Mouse (Mus musculus) neural tube, embryonic 15.5 days (tissue): Measurements from ENCODE around the gene Mthfd2. TPM values are rescaled to one million over a fixed set of nuclear protein-coding genes. Genes with fewer than 3 reads are reported as not detected.
"Not testable (repeated sequence)": the region's sequence is repeated elsewhere in the genome, so short reads cannot be mapped to it uniquely, and the experiment has no call there.

ENCODE experiments used
- ATAC-seq: fragments of 200-750 bp; cut with Nextera tagmentation; 2 replicates; pipeline ENCODE4 v1.8.0; 2017; ENCODE audit warnings: mild to moderate bottlenecking, moderate TSS enrichment, moderate library complexity; ENCODE audit not compliant: low FRiP score
- H3K27ac ChIP-seq: fragments of 300-500 bp; sonication (generic); replicated peaks from 2 replicates; pipeline ENCODE4 v1.5.1; 2015; ENCODE audit warnings: mild to moderate bottlenecking, inconsistent platforms
- H3K27me3 ChIP-seq: fragments of 300-500 bp; sonication (generic); replicated peaks from 2 replicates; pipeline ENCODE4 v1.6.1; 2015; ENCODE audit warnings: inconsistent platforms
- H3K36me3 ChIP-seq: fragments of 300-500 bp; sonication (generic); 2 replicates; pipeline ENCODE4 v1.6.1; 2015; ENCODE audit warnings: inconsistent platforms
- H3K4me1 ChIP-seq: fragments of 300-500 bp; sonication (generic); 2 replicates; pipeline ENCODE4 v1.6.1; 2015; ENCODE audit warnings: inconsistent platforms
- H3K4me2 ChIP-seq: fragments of 300-500 bp; sonication (generic); 2 replicates; pipeline ENCODE4 v1.6.1; 2015; ENCODE audit warnings: inconsistent platforms, mild to moderate bottlenecking, moderate library complexity
- H3K4me3 ChIP-seq: fragments of 300-500 bp; sonication (generic); replicated peaks from 2 replicates; pipeline ENCODE4 v1.5.1; 2015; ENCODE audit warnings: mild to moderate bottlenecking, inconsistent platforms
- H3K9ac ChIP-seq: fragments of 300-500 bp; sonication (generic); replicated peaks from 2 replicates; pipeline ENCODE4 v1.6.1; 2015; ENCODE audit warnings: mild to moderate bottlenecking, inconsistent platforms
- H3K9me3 ChIP-seq: fragments of 300-500 bp; sonication (generic); replicated peaks from 2 replicates; pipeline ENCODE4 v1.6.1; 2016; ENCODE audit warnings: inconsistent platforms
- WGBS: fragments of 180-500 bp; shearing (Covaris S2); methylation state at CpG from one replicate; pipeline ENCODE4 v1.1.7; 2015; ENCODE audit warnings: mixed read lengths; 5-methylcytosine and 5-hydroxymethylcytosine counted together
- polyA plus RNA-seq: library from polyadenylated mRNA; unstranded; fragments of >200 nt; fragmentation: Nextera tagmentation; extraction: Ambion mirVana; gene quantifications from 2 replicates; pipeline ENCODE4 v1.2.1, GENCODE M21; 2015

Gene Mthfd2
- polyA plus RNA-seq, 1 experiment from 2014 or later = 30.9 TPM

DNA sequence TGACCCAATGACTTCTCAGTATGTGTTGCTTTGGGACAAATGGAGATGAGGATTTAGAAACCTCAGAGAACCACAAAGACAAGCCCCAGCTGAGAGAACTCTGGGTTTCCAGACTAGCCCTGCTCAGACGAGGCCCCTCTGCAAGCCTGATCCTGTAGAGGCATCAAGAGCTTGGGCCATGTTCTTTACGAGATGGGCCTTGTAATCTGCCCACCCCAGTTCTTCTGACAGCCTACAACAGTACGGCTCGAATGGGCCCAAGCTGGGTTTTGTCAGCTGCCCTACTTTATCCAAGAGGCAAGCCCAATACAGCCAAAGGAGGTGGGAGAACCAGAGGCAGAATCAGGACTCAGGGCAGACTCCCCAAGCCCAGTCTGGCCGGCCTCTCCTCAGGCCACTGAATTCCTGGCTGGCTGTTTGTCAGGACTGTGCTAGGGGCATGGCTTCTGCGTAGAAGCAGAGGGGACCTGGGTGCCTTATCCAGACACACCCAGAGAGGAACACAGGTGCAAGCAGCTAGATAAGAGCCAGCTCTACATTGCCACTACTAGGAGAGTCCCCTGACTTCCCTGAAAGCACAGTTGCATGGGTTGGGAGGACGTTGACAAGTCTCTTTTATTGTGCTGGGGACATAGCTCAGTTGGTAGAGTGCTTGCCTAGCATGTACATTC, 25.9 kb upstream of the Mthfd2 start:
- no peak overlapping the region for H3K4me3 ChIP-seq
- WGBS = 83% methylated on average over 7 of the region's 7 CpGs
- no peaks in the 10 kb centered on the region for H3K27me3 ChIP-seq
- no peaks in the 10 kb centered on the region for H3K9me3 ChIP-seq
- no peak overlapping the region for H3K27ac ChIP-seq
- H3K4me2 ChIP-seq = no peak overlapping the region
- H3K9ac ChIP-seq = no peak overlapping the region
- ATAC-seq = no peak
- peaks cover 32% of the 10 kb centered on the region for H3K36me3 ChIP-seq
- peaks cover 28% of the 10 kb centered on the region for H3K4me1 ChIP-seq

DNA sequence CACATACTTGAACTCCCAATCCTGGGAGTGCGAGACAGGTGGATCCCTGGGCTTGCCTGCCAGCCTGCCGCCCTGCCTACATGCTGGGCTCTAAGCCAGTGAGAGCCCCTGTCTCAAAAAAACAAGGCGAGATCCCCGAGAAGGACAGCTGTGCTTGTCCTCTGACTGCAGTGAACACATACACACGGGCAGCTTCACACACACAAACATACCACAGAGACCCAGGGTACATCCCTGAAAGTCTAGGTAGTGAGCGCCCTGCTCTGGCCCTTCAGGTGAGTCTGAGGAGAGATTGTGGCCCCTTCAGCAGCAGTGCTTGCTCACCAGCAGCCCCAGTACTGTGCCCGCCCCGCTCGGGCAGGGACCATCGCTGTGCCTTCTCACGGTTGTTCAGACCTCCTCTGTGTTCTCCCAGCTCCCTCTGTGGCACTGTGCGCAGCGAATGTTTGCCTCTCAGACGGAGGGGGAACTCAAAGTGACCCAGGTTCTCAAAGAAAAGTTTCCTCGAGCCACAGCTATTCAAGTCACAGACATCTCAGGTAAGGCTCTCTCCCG, 25.2 kb upstream of the Mthfd2 start:
- ATAC-seq = no peak
- Histone ChIP-seq H3K4me2 (no peak overlapping the region), H3K4me3 (no peak overlapping the region), H3K4me1 (peaks cover 28% of the 10 kb centered on the region), H3K27me3 (no peaks in the 10 kb centered on the region), H3K27ac (no peak overlapping the region), H3K9ac (no peak overlapping the region), H3K36me3 (peaks cover 31% of the 10 kb centered on the region), H3K9me3 (no peaks in the 10 kb centered on the region)
- 92% methylated on average over 16 of the region's 16 CpGs for WGBS

DNA sequence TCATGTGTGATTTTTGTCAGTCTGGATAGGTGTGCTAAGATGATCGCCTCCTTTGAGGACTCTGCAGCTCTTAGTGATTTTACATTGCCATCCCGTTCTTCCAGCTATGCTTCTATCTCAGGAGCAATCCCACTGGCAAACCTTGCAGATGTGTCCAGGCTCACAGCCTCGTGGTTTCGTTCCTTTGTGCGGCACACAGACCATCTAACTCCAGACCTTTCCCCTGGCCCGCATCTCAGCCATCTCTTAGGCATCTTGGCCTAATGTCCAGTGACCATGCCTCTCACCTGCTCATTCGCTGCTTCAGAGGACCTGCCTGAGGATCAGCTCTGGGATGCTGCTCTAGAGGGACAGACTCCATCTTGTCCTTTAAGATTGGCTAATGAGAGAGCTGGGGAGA, 24.5 kb upstream of the Mthfd2 start:
- Histone ChIP-seq H3K4me3 (peak overlapping the region; percentile 92), H3K9me3 (no peaks in the 10 kb centered on the region), H3K4me1 (peaks cover 28% of the 10 kb centered on the region), H3K36me3 (peaks cover 24% of the 10 kb centered on the region), H3K27me3 (no peaks in the 10 kb centered on the region), H3K27ac (no peak overlapping the region), H3K4me2 (peak overlapping the region; percentile 78), H3K9ac (peak overlapping the region; percentile 97)
- no peak for ATAC-seq
- 83% methylated on average over 7 of the region's 7 CpGs for WGBS

DNA sequence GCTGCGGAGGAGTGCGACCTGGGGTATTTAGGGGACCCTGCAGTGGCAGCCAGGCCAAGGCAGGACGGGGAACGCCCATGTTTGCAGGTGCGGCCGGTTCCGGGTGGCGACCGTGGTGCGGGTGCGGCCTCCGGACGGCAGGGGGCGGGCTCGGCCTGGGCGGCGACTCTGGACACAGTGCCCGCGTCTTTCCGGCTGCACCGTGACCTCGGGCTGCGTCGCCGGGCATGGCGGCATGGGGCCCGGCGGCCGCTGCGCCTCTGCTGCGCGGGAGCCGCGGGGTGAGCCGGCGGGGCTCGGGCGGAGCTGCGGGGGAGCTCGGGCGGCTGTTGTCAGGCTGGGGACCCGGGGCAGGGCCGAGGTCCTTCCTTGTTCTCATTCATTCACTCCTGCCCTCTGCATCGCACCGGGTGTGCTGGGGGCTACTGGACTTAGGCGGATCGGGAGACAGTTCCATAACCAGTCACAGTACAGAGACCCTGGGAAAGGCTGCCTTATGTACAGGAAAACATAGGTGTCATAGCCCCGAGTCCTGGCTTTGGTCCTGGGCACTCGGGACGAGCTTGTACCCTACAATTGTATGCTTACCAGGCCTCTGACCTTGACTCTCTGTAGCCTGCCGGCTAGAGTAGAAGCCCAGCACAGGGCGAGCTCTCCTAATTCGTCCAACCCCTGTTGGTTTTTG, 23.7 kb upstream of the Mthfd2 start:
- Histone ChIP-seq H3K4me3 (peak overlapping the region; percentile 92), H3K9ac (peak overlapping the region; percentile 97), H3K9me3 (no peaks in the 10 kb centered on the region), H3K36me3 (peaks cover 17% of the 10 kb centered on the region), H3K27me3 (no peaks in the 10 kb centered on the region), H3K4me1 (peaks cover 28% of the 10 kb centered on the region), H3K4me2 (peak overlapping the region; percentile 78), H3K27ac (peak overlapping the region; percentile 70)
- WGBS = under 1% methylated on average over 53 of the region's 53 CpGs
- peak; percentile 97 for ATAC-seq

- 30% methylated on average over 6 of the region's 6 CpGs for WGBS
- Histone ChIP-seq H3K4me2 (peak within 1 kb of the TSS; percentile 78), H3K36me3 (peaks cover 11% of the 10 kb centered on the region), H3K27me3 (no peaks in the 10 kb centered on the region), H3K9ac (peak within 1 kb of the TSS; percentile 97), H3K9me3 (no peaks in the 10 kb centered on the region), H3K27ac (peak within 1 kb of the TSS; percentile 70), H3K4me1 (peaks cover 28% of the 10 kb centered on the region), H3K4me3 (peak within 1 kb of the TSS; percentile 92)
- no peak; the same call in 1 of the 2 replicates for ATAC-seq
These were observed 23.2 kb upstream of the Mthfd2 start, which contains the start of gene Bola3 for GRCm38 (mm10) chr6:83348873-83349272. Gene Bola3 (plus strand): TSS chr6:83349147.

DNA sequence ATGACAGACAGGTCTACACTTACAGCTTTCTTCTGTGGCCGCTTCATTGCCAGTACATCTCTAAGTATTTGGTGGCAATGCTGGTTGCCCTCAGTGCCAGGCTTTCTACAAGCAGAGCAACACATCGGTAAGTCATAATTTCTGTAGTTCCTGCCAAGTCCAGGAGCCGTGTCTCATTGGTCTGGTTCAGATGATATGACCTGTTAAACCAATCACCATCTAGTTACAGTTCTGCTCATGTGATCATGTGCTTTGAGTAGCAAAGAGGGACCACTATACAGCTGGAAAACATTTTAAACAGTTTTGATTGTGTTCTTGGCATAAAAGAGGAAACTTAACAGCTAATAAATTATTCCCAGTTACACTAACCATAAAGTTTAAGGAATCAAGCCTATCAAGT, 22.2 kb upstream of the Mthfd2 start:
- H3K9ac ChIP-seq = no peak overlapping the region
- peaks cover 5% of the 10 kb centered on the region for H3K36me3 ChIP-seq
- H3K4me2 ChIP-seq = no peak overlapping the region
- 80% methylated on average over 3 of the region's 3 CpGs for WGBS
- H3K27ac ChIP-seq = no peak overlapping the region
- H3K4me3 ChIP-seq = no peak overlapping the region
- H3K27me3 ChIP-seq = no peaks in the 10 kb centered on the region
- no peak for ATAC-seq
- no peaks in the 10 kb centered on the region for H3K9me3 ChIP-seq
- peaks cover 28% of the 10 kb centered on the region for H3K4me1 ChIP-seq

DNA sequence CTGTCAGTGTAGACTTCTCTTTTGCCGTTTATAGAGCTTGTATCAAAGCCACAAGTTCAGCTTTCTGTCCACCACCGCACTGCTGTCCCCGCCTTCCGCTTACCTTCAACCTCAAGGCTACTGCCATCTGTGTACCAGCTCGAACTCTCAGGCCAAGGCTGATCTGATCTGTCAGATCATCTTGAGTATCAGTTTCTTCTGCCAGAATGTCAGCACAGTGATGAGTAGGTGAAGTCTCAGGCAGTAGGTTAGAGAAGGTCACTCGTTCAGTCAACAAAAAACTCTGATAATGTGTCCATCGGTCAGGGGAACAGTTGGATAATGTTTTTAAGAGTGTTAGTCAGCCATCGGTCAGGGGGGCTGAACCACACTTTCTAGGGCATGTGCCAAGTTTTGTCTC, 19.6 kb upstream of the Mthfd2 start:
- WGBS = 92% methylated on average over 8 of the region's 8 CpGs
- Histone ChIP-seq H3K36me3 (peaks cover 28% of the 10 kb centered on the region), H3K4me1 (peaks cover 11% of the 10 kb centered on the region)
- ATAC-seq, H3K27ac ChIP-seq, H3K27me3 ChIP-seq, H3K4me3 ChIP-seq, H3K9ac ChIP-seq, H3K4me2 ChIP-seq, H3K9me3 ChIP-seq: not testable (repeated sequence)

DNA sequence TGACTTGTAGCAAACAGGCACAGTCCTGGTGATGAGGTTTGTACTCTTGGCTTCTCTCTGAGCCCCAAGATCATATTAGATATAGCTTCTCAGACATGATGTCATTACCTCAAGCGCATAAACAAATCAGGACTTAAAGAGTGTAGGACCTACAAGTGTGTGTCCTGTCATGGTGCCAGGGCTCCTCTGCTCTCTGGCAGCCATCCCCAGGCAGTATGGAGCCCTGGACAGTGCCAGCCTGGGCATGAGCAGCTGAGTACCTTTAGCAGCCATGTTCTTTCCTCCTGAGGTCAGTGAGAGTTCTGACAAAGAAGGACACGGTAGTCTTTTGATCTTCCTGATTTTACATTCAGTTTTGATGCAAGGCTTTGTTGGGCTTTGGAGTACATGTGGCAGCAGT, 17.2 kb upstream of the Mthfd2 start:
- no peak for ATAC-seq
- WGBS = 92% methylated on average over 2 of the region's 2 CpGs

GRCm38 (mm10) chr6:83341387-83341786, 15.7 kb upstream of the Mthfd2 start:
- no peaks in the 10 kb centered on the region for H3K4me1 ChIP-seq
- no peak overlapping the region for H3K27ac ChIP-seq
- no peaks in the 10 kb centered on the region for H3K9me3 ChIP-seq
- no peak overlapping the region for H3K9ac ChIP-seq
- H3K36me3 ChIP-seq = peaks cover 56% of the 10 kb centered on the region
- no peak for ATAC-seq
- H3K27me3 ChIP-seq = no peaks in the 10 kb centered on the region
- H3K4me3 ChIP-seq = no peak overlapping the region
- H3K4me2 ChIP-seq = no peak overlapping the region
- WGBS = 87% methylated on average over 3 of the region's 3 CpGs

More for the DNA sequence above, 17.2 kb upstream of the Mthfd2 start:
- no peaks in the 10 kb centered on the region for H3K27me3 ChIP-seq
- H3K27ac ChIP-seq = no peak overlapping the region
- no peak overlapping the region for H3K4me2 ChIP-seq
- no peak overlapping the region for H3K9ac ChIP-seq
- H3K4me3 ChIP-seq = no peak overlapping the region
- no peaks in the 10 kb centered on the region for H3K4me1 ChIP-seq
- no peaks in the 10 kb centered on the region for H3K9me3 ChIP-seq
- peaks cover 46% of the 10 kb centered on the region for H3K36me3 ChIP-seq

DNA sequence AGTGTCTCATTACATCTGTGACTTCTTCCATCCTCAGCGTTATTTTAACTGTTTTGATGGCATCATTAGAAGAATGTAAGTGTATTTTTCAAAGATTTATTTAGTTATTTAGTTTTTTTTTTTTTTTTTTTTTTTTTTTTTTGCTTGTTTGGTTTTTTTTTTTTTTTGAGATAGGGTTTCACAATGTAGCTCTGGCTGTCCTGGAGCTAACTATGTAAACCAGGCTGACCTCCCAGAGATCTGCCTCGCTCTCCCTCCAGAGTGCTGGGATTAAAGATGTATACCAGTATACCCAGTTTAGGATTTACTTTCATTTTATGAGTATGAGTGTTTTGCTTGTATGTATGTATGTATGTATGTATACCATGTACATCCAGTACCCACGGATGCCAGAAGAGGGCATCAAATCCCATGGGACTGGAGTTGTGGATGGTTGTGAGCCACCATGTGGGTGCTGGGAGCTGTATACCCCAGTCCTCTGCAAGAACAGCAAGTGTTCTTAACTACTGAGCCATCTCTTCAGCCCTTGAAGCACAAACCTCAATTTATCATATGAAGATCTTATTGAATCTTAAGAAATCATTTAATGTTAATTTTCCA, 2.0 kb upstream of the Mthfd2 start:
- 89% methylated on average over 3 of the region's 3 CpGs for WGBS
- H3K27ac ChIP-seq = no peak overlapping the region
- H3K4me3 ChIP-seq = no peak overlapping the region
- no peak overlapping the region for H3K9ac ChIP-seq
- H3K27me3 ChIP-seq = no peaks in the 10 kb centered on the region
- no peak for ATAC-seq
- H3K4me1 ChIP-seq = peaks cover 30% of the 10 kb centered on the region
- H3K9me3 ChIP-seq = no peaks in the 10 kb centered on the region
- H3K4me2 ChIP-seq = no peak overlapping the region
- H3K36me3 ChIP-seq = peaks cover 24% of the 10 kb centered on the region

DNA sequence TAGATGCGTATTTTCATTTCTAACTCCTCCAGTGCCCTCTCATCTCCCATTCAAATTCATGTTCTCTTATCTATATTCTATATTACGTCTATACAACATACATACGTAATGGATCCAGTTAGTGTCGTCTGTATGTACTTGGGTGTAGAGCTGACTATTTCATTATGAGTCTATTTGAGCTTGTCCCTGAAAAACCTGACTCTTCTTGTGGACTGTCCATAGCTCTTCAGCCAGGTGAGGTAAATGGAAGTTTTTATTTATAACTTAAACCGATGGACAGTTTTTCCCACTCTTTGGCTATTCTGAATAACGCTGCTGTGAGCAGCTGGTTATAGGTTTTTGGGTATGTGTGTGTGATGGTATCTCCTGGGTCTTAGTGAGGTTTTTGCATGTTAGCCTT, 1.1 kb upstream of the Mthfd2 start:
- peak overlapping the region; percentile 92 for H3K4me3 ChIP-seq
- 72% methylated on average over 6 of the region's 6 CpGs for WGBS
- no peak overlapping the region for H3K27ac ChIP-seq
- peak overlapping the region; percentile 77 for H3K4me2 ChIP-seq
- H3K36me3 ChIP-seq = peaks cover 17% of the 10 kb centered on the region
- H3K9me3 ChIP-seq = no peaks in the 10 kb centered on the region
- no peaks in the 10 kb centered on the region for H3K27me3 ChIP-seq
- H3K4me1 ChIP-seq = peaks cover 30% of the 10 kb centered on the region
- no peak for ATAC-seq
- peak overlapping the region; percentile 91 for H3K9ac ChIP-seq

GRCm38 (mm10) chr6:83326394-83326736, 657 bp upstream of the Mthfd2 start:
- H3K9ac ChIP-seq = peak overlapping the region; percentile 91
- peak overlapping the region; percentile 92 for H3K27ac ChIP-seq
- no peaks in the 10 kb centered on the region for H3K27me3 ChIP-seq
- peak overlapping the region; percentile 77 for H3K4me2 ChIP-seq
- peaks cover 13% of the 10 kb centered on the region for H3K36me3 ChIP-seq
- no peak; the same call in 1 of the 2 replicates for ATAC-seq
- no peaks in the 10 kb centered on the region for H3K9me3 ChIP-seq
- 9% methylated on average over 6 of the region's 6 CpGs for WGBS
- H3K4me3 ChIP-seq = peak overlapping the region; percentile 92
- peaks cover 30% of the 10 kb centered on the region for H3K4me1 ChIP-seq
